Mouse (Mus musculus) hindbrain, embryonic 15.5 days (tissue): ENCODE data around the gene Aqp1. TPM values are rescaled to one million over a fixed set of nuclear protein-coding genes. Genes with fewer than 3 reads are reported as not detected.
A peak's percentile ranks its signal among the peaks of the same experiment; 100 is the strongest.

Source experiments
- ATAC-seq: fragments of 200-750 bp; cut with Nextera tagmentation; 2 replicates; pipeline ENCODE4 v1.8.0; 2017; ENCODE audit warnings: low read depth, moderate number of reproducible peaks, moderate TSS enrichment; ENCODE audit not compliant: low FRiP score
- H3K27ac ChIP-seq: fragments of 300-500 bp; sonication (generic); replicated peaks from 2 replicates; pipeline ENCODE4 v1.5.1; 2015; ENCODE audit warnings: mild to moderate bottlenecking, inconsistent platforms
- H3K27me3 ChIP-seq: fragments of 300-500 bp; sonication (generic); 2 replicates; pipeline ENCODE4 v1.6.1; 2015; ENCODE audit warnings: control low read depth, inconsistent platforms
- H3K36me3 ChIP-seq: fragments of 300-500 bp; sonication (generic); 2 replicates; pipeline ENCODE4 v1.6.1; 2015; ENCODE audit warnings: control low read depth, inconsistent platforms
- H3K4me1 ChIP-seq: fragments of 300-500 bp; sonication (generic); replicated peaks from 2 replicates; pipeline ENCODE4 v1.6.1; 2015; ENCODE audit warnings: control low read depth, inconsistent platforms
- H3K4me2 ChIP-seq: fragments of 300-500 bp; sonication (generic); 2 replicates; pipeline ENCODE4 v1.6.1; 2015; ENCODE audit warnings: moderate library complexity, mild to moderate bottlenecking, inconsistent platforms
- H3K4me3 ChIP-seq: fragments of 300-500 bp; sonication (generic); 2 replicates; pipeline ENCODE4 v1.5.1; 2015; ENCODE audit warnings: mild to moderate bottlenecking, inconsistent platforms
- H3K9ac ChIP-seq: fragments of 300-500 bp; sonication (generic); 2 replicates; pipeline ENCODE4 v1.6.1; 2015; ENCODE audit warnings: inconsistent platforms
- H3K9me3 ChIP-seq: fragments of 300-500 bp; sonication (generic); 2 replicates; pipeline ENCODE4 v1.6.1; 2016; ENCODE audit warnings: control low read depth, inconsistent platforms
- WGBS: fragments of 180-500 bp; shearing (Covaris S2); methylation state at CpG from one replicate; pipeline ENCODE4 v1.1.7; 2015; 5-methylcytosine and 5-hydroxymethylcytosine counted together
- polyA plus RNA-seq: library from polyadenylated mRNA; unstranded; fragments of >200 nt; fragmentation: Nextera tagmentation; extraction: Ambion mirVana; gene quantifications from 2 replicates; pipeline ENCODE4 v1.2.1, GENCODE M21; 2015

The Aqp1 gene
- polyA plus RNA-seq, 1 experiment from 2014 or later: 21.7 TPM

DNA sequence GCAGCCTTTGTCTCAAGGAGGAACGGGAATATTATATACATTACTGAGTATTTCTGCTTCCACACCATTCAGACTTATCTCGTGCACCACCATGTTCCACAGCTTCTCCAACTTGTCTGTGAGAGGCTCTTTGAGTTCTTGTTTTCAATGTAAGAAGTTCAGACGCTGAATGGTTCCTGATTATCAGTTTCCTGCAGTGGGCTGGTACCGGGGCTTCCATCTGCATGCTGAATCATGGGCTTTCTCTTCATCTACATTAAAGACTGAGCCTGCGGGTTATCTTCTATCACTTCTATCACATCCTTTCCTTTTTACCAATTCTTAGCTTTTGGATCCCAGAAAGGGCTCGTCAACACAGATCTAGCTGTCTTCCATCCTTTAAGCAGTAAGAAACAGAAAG is 34.6 kb downstream of the Aqp1 start:
- Histone ChIP-seq H3K4me1 (no peaks in the 10 kb centered on the region), H3K36me3 (no peaks in the 10 kb centered on the region), H3K27ac (no peak overlapping the region), H3K9me3 (no peaks in the 10 kb centered on the region), H3K27me3 (no peaks in the 10 kb centered on the region), H3K4me3 (no peak overlapping the region), H3K4me2 (no peak overlapping the region), H3K9ac (no peak overlapping the region)
- ATAC-seq: no peak
- 92% methylated on average over 6 of the region's 6 CpGs for WGBS

- Histone ChIP-seq H3K4me3 (no peak within 1 kb of the TSS), H3K36me3 (no peaks in the 10 kb centered on the region), H3K27me3 (no peaks in the 10 kb centered on the region), H3K4me2 (no peak within 1 kb of the TSS), H3K9ac (no peak within 1 kb of the TSS), H3K9me3 (no peaks in the 10 kb centered on the region), H3K4me1 (no peaks in the 10 kb centered on the region), H3K27ac (no peak within 1 kb of the TSS)
- no peak for ATAC-seq
- 86% methylated on average over 6 of the region's 6 CpGs for WGBS
These were observed 39.8 kb downstream of the Aqp1 start, which contains the start of gene Ghrhr for GRCm38 (mm10) chr6:55376076-55376475. Ghrhr (plus strand) TSS chr6:55376295.

- H3K9ac ChIP-seq: no peak overlapping the region
- no peak overlapping the region for H3K27ac ChIP-seq
- no peaks in the 10 kb centered on the region for H3K36me3 ChIP-seq
- no peak for ATAC-seq
- no peak overlapping the region for H3K4me3 ChIP-seq
- H3K9me3 ChIP-seq: no peaks in the 10 kb centered on the region
- 78% methylated on average over 5 of the region's 5 CpGs for WGBS
- no peaks in the 10 kb centered on the region for H3K4me1 ChIP-seq
- H3K27me3 ChIP-seq: no peaks in the 10 kb centered on the region
- H3K4me2 ChIP-seq: no peak overlapping the region
These were observed 40.3 kb downstream of the Aqp1 start for GRCm38 (mm10) chr6:55376511-55376910.

GRCm38 (mm10) chr6:55377461-55377860 is 41.2 kb downstream of the Aqp1 start:
- Histone ChIP-seq H3K4me3 (no peak overlapping the region), H3K9ac (no peak overlapping the region), H3K27ac (no peak overlapping the region), H3K4me2 (no peak overlapping the region), H3K27me3 (no peaks in the 10 kb centered on the region), H3K4me1 (no peaks in the 10 kb centered on the region), H3K36me3 (no peaks in the 10 kb centered on the region), H3K9me3 (no peaks in the 10 kb centered on the region)
- 91% methylated on average over 4 of the region's 4 CpGs for WGBS
- ATAC-seq: no peak

DNA sequence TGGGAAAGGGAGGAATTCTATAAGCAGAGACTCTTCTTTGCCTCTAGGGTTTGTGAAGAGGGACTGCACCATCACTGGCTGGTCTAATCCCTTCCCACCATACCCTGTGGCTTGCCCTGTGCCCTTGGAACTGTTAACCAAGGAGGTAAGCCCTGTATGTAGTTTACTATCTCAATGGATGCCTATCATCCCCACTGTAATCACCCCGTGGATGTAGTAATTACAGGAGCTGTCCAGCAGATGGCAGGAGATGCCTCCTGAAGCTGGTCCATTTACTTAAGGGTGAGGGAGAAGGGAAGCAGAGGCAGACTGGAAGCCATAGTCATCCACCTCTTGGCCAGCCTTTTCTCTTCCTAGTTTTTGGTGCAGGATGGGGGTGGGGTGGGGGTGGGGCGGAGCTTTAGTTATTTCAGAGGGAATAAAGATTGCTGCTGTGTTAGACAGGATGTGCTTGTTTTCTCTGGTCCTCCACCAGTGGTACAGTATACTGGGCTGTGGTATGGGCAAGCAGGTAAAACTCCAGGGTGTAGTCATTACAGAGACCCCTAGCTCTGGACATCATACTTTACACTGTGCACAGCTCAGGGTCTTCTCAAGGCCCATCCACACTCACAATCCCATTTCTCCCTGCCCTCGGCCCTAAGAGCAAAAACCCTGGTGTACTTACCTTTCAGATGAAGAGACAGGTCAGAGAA is 43.6 kb downstream of the Aqp1 start:
- peak; percentile 73 for ATAC-seq
- H3K4me3 ChIP-seq: no peak overlapping the region
- H3K36me3 ChIP-seq: no peaks in the 10 kb centered on the region
- no peaks in the 10 kb centered on the region for H3K9me3 ChIP-seq
- no peak overlapping the region for H3K9ac ChIP-seq
- H3K4me1 ChIP-seq: no peaks in the 10 kb centered on the region
- 37% methylated on average over 3 of the region's 3 CpGs for WGBS
- H3K27me3 ChIP-seq: no peaks in the 10 kb centered on the region
- H3K27ac ChIP-seq: no peak overlapping the region
- H3K4me2 ChIP-seq: no peak overlapping the region

- no peaks in the 10 kb centered on the region for H3K27me3 ChIP-seq
- H3K4me2 ChIP-seq: no peak overlapping the region
- no peaks in the 10 kb centered on the region for H3K36me3 ChIP-seq
- H3K4me3 ChIP-seq: no peak overlapping the region
- ATAC-seq: no peak
- 88% methylated on average over 4 of the region's 4 CpGs for WGBS
- H3K9ac ChIP-seq: no peak overlapping the region
- no peaks in the 10 kb centered on the region for H3K9me3 ChIP-seq
- no peaks in the 10 kb centered on the region for H3K4me1 ChIP-seq
- no peak overlapping the region for H3K27ac ChIP-seq
These were observed 45.7 kb downstream of the Aqp1 start for GRCm38 (mm10) chr6:55381966-55382365.

GRCm38 (mm10) chr6:55383897-55384296 is 47.7 kb downstream of the Aqp1 start:
- no peaks in the 10 kb centered on the region for H3K27me3 ChIP-seq
- H3K9ac ChIP-seq: no peak overlapping the region
- no peak overlapping the region for H3K4me2 ChIP-seq
- WGBS: 11% methylated on average over 1 of the region's 1 CpGs
- H3K9me3 ChIP-seq: no peaks in the 10 kb centered on the region
- no peak for ATAC-seq
- H3K27ac ChIP-seq: no peak overlapping the region
- no peaks in the 10 kb centered on the region for H3K36me3 ChIP-seq
- no peak overlapping the region for H3K4me3 ChIP-seq
- H3K4me1 ChIP-seq: peaks cover 10% of the 10 kb centered on the region; the same call in 1 of the 2 replicates

GRCm38 (mm10) chr6:55384356-55384951 is 48.2 kb downstream of the Aqp1 start:
- ATAC-seq: no peak
- Histone ChIP-seq H3K27ac (no peak overlapping the region), H3K27me3 (no peaks in the 10 kb centered on the region), H3K4me1 (peaks cover 12% of the 10 kb centered on the region; the same call in 1 of the 2 replicates), H3K9me3 (no peaks in the 10 kb centered on the region), H3K36me3 (no peaks in the 10 kb centered on the region), H3K4me2 (no peak overlapping the region), H3K4me3 (no peak overlapping the region), H3K9ac (no peak overlapping the region)
- 80% methylated on average over 5 of the region's 5 CpGs for WGBS

- Histone ChIP-seq H3K36me3 (no peaks in the 10 kb centered on the region), H3K4me3 (no peak overlapping the region), H3K9me3 (no peaks in the 10 kb centered on the region), H3K4me1 (peaks cover 27% of the 10 kb centered on the region), H3K9ac (no peak overlapping the region), H3K27ac (peak overlapping the region; percentile 13; the same call in 1 of the 2 replicates), H3K4me2 (no peak overlapping the region), H3K27me3 (no peaks in the 10 kb centered on the region)
- WGBS: 30% methylated on average over 12 of the region's 12 CpGs
- no peak; the same call in 1 of the 2 replicates for ATAC-seq
These were observed 52.4 kb downstream of the Aqp1 start for GRCm38 (mm10) chr6:55388546-55389169.

- H3K36me3 ChIP-seq: no peaks in the 10 kb centered on the region
- no peak overlapping the region for H3K4me2 ChIP-seq
- ATAC-seq: no peak
- H3K9ac ChIP-seq: no peak overlapping the region
- H3K9me3 ChIP-seq: no peaks in the 10 kb centered on the region
- WGBS: 67% methylated on average over 5 of the region's 5 CpGs
- no peak overlapping the region for H3K4me3 ChIP-seq
- no peaks in the 10 kb centered on the region for H3K27me3 ChIP-seq
- H3K27ac ChIP-seq: no peak overlapping the region
- H3K4me1 ChIP-seq: peaks cover 27% of the 10 kb centered on the region
These were observed 53.1 kb downstream of the Aqp1 start for GRCm38 (mm10) chr6:55389321-55389720.

- Histone ChIP-seq H3K4me1 (peaks cover 46% of the 10 kb centered on the region), H3K4me2 (no peak overlapping the region), H3K27ac (peak overlapping the region; percentile 63), H3K4me3 (no peak overlapping the region), H3K9ac (no peak overlapping the region), H3K36me3 (no peaks in the 10 kb centered on the region), H3K9me3 (no peaks in the 10 kb centered on the region), H3K27me3 (no peaks in the 10 kb centered on the region)
- WGBS: 22% methylated on average over 4 of the region's 4 CpGs
- ATAC-seq: no peak; the same call in 1 of the 2 replicates
These were observed 55.6 kb downstream of the Aqp1 start for GRCm38 (mm10) chr6:55391814-55392213.

GRCm38 (mm10) chr6:55392453-55392852 is 56.2 kb downstream of the Aqp1 start:
- H3K9me3 ChIP-seq: no peaks in the 10 kb centered on the region
- no peaks in the 10 kb centered on the region for H3K36me3 ChIP-seq
- peak; percentile 47 for ATAC-seq
- no peak overlapping the region for H3K9ac ChIP-seq
- WGBS: 7% methylated on average over 4 of the region's 4 CpGs
- H3K4me3 ChIP-seq: no peak overlapping the region
- no peak overlapping the region for H3K27ac ChIP-seq
- no peak overlapping the region for H3K4me2 ChIP-seq
- H3K27me3 ChIP-seq: no peaks in the 10 kb centered on the region
- peaks cover 49% of the 10 kb centered on the region for H3K4me1 ChIP-seq
